Mouse (Mus musculus) ES-E14 (cell line): ENCODE results near the gene Luzp1. TPM values are rescaled to one million over a fixed set of nuclear protein-coding genes. Genes with fewer than 3 reads are reported as not detected.
A peak's percentile ranks its signal among the peaks of the same experiment; 100 is the strongest.

Experiments used
- DNase-seq: peaks from one replicate; pipeline ENCODE4 v3.0.0-alpha.2; 2013; ENCODE audit warnings: low read depth, low spot score
- H3K27ac ChIP-seq: 2 replicates; pipeline ENCODE4 v1.5.1; 2012; ENCODE audit warnings: low read depth, mild to moderate bottlenecking, low read length, moderate library complexity, mixed read lengths; ENCODE audit not compliant: poor library complexity, insufficient read depth, severe bottlenecking
- H3K36me3 ChIP-seq: 2 replicates; pipeline ENCODE4 v1.6.1; 2012; ENCODE audit warnings: mild to moderate bottlenecking, low read length, moderate library complexity, mixed read lengths; ENCODE audit not compliant: control insufficient read depth, poor library complexity, insufficient read depth, severe bottlenecking
- H3K4me1 ChIP-seq, 2 experiments: fragments of 150-350 bp in 1 of 2; sonication (generic) in 1 of 2; 2 replicates each; pipeline ENCODE4 v1.6.1; 2012; ENCODE audit warnings: low read length in 2 of 2, mild to moderate bottlenecking in 1 of 2, mixed read lengths in 1 of 2; ENCODE audit not compliant: control insufficient read depth in 2 of 2, insufficient read depth in 2 of 2, poor library complexity in 1 of 2
- H3K4me3 ChIP-seq, 2 experiments: fragments of 150-350 bp in 1 of 2; sonication (generic) in 1 of 2; 2 replicates each; pipeline ENCODE4 v1.5.1; 2012; ENCODE audit warnings: low read length in 2 of 2, low read depth in 1 of 2, mild to moderate bottlenecking in 1 of 2, mixed read lengths in 1 of 2; ENCODE audit not compliant: insufficient read depth in 1 of 2, poor library complexity in 1 of 2, severe bottlenecking in 1 of 2
- H3K9ac ChIP-seq: 2 replicates; pipeline ENCODE4 v1.6.1; 2012; ENCODE audit warnings: low read depth, mild to moderate bottlenecking, low read length, mixed read lengths; ENCODE audit not compliant: poor library complexity, insufficient read depth, severe bottlenecking
- H3K9me3 ChIP-seq: fragments of 150-350 bp; sonication (generic); 2 replicates; pipeline ENCODE4 v1.6.1; 2012; ENCODE audit warnings: low read depth, mild to moderate bottlenecking, low read length; ENCODE audit not compliant: control insufficient read depth, insufficient read depth
- CHD2 ChIP-seq: IDR thresholded peaks from 2 replicates; pipeline ENCODE4 v1.6.1; 2014; ENCODE audit warnings: mild to moderate bottlenecking, low read depth, low read length, inconsistent platforms
- HCFC1 ChIP-seq: IDR thresholded peaks from 2 replicates; pipeline ENCODE4 v1.6.1; 2012; ENCODE audit warnings: low read length, inconsistent platforms, borderline replicate concordance; ENCODE audit not compliant: insufficient read depth
- MAFK ChIP-seq: IDR thresholded peaks from 2 replicates; pipeline ENCODE4 v1.6.1; 2014; ENCODE audit warnings: mild to moderate bottlenecking, low read depth, low read length, inconsistent platforms; ENCODE audit not compliant: insufficient read depth
- ZC3H11A ChIP-seq: IDR thresholded peaks from 2 replicates; pipeline ENCODE4 v1.6.1; 2012; ENCODE audit warnings: low read depth, mild to moderate bottlenecking, inconsistent platforms, low read length, borderline replicate concordance
- ZNF384 ChIP-seq: IDR thresholded peaks from 2 replicates; pipeline ENCODE4 v1.6.1; 2012; ENCODE audit warnings: low read depth, low read length, inconsistent platforms
- in situ Hi-C, 2 experiments: fragments of 600-800 bp; cut with MboI; formaldehyde crosslinking; loops; one replicate each; pipeline ENCODE4 v1.15.1; 2025; ENCODE audit warnings: low sequenced_read_pairs in 2 of 2, inconsistent platforms in 1 of 2; ENCODE audit not compliant: unreplicated experiment in 2 of 2
- total RNA-seq: library from RNA; depleted of rRNA; stranded (reverse); fragments of 300-350 nt; gene quantifications from 2 replicates; pipeline ENCODE4 v1.2.3, GENCODE M21; 2012

The Luzp1 gene
- total RNA-seq, 1 experiment: 41.0 TPM

DNA sequence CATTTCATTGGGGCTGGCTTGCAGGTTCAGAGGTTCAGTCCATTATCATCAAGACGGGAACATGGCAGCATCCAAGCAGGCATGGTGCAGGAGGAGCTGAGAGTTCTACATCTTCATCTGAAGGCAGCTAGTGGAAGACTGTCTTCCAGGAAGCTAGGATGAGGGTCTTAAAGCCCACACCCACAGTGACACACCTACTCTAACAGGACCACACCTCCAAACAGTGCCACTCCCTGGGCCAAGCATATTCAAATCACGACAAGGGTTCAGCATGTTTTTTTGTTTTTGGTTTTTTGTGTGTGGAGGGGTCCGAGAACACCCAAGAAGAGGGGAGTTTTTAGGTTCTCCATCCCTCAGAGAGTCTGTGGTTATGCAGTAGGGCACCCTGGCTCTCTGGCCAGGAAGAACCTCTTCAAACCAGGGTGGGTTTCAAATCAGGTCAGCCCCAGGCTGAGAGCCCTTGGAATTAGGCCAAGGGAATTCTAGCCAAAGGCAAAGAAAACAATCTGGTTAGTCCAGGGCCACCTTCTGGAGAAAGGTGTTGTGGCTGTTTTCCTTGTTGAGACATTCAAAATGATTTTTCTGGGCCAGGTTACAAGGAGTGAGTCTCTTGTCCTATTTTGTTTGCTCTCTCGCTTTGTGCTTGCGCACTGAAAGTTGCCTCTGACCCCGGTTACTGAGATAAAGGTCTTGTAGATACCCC lies 12.9 kb upstream of the Luzp1 start:
- TF ChIP-seq MAFK: no peak
- TF ChIP-seq ZNF384: no peak
- no peak for TF ChIP-seq CHD2
- TF ChIP-seq ZC3H11A: no peak
- no peaks in the 10 kb centered on the region for H3K36me3 ChIP-seq
- H3K4me1 ChIP-seq: peaks cover 7 to 22% of the 10 kb centered on the region in 2 experiments
- in situ Hi-C loops: loop anchor here (10.0 kb wide), 2 partner anchors 158 to 168 kb away; partner anchors contain the start of genes Lactbl1 (in 1 of the 2) and Tex46 (in 1 of the 2)
- DNase-seq: no peak
- no peak overlapping the region; the same call in 1 of the 2 replicates for H3K27ac ChIP-seq
- H3K4me3 ChIP-seq: no peak overlapping the region
- H3K9ac ChIP-seq: no peak overlapping the region; the same call in 1 of the 2 replicates
- H3K9me3 ChIP-seq: no peaks in the 10 kb centered on the region

DNA sequence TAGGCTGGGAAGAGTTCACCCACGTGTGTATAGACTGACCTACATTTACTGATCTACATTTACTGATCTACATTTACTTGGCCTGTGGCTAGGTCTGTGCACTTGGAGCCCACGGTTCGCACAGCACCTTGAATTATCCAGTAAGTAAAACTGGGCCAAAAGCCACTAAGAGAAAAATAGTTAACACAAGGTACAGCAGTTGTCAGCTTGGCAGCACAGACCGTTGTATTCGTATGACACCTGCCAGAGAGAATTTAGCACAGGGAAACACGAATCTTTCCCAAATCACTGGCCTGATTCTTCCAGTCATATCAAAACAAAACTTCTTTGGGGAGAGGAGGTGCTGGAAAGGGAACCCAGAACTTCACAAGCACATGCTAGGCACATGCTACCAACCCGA lies 11.3 kb upstream of the Luzp1 start:
- H3K36me3 ChIP-seq: no peaks in the 10 kb centered on the region
- in situ Hi-C loops: loop anchor here (10.0 kb wide), 2 partner anchors 157 to 167 kb away; partner anchors contain the start of genes Lactbl1 (in 1 of the 2) and Tex46 (in 1 of the 2)
- DNase-seq: no peak
- H3K9ac ChIP-seq: no peak overlapping the region
- no peak overlapping the region for H3K4me3 ChIP-seq
- H3K27ac ChIP-seq: no peak overlapping the region
- peaks cover 5 to 16% of the 10 kb centered on the region in 2 experiments; a peak in 3 of 4 replicates for H3K4me1 ChIP-seq
- no peaks in the 10 kb centered on the region for H3K9me3 ChIP-seq
- TF ChIP-seq ZC3H11A (no peak), MAFK (no peak), HCFC1 (no peak), ZNF384 (no peak), CHD2 (no peak)

DNA sequence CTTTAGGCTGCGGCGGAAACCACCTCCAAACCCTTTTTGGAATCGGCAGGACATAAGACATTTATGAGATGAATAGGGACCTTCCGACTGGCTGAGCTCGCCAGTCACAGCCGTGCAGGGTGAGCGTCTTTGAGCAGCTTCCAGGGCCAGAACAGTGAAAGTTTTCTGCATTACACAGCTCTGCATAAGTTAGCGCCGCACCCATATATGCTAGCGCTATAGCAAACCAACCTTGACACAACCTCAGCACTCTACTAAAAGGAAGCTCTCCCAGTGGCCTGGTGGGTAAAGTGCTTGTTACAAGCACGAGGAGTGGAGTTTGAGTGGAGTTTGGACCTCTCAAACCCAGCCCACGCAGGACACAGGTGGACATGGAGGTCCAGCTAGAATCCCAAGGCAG lies 10.4 kb upstream of the Luzp1 start:
- Histone ChIP-seq H3K9me3 (no peaks in the 10 kb centered on the region), H3K27ac (no peak overlapping the region), H3K36me3 (no peaks in the 10 kb centered on the region), H3K4me3 (no peak overlapping the region; a peak in 1 of 4 replicates), H3K4me1 (peaks cover 9 to 17% of the 10 kb centered on the region in 2 experiments; a peak in 3 of 4 replicates), H3K9ac (no peak overlapping the region)
- in situ Hi-C loops: loop anchor here (10.0 kb wide), 2 partner anchors 156 to 166 kb away; partner anchors contain the start of genes Lactbl1 (in 1 of the 2) and Tex46 (in 1 of the 2)
- TF ChIP-seq CHD2 (no peak), MAFK (no peak), HCFC1 (no peak), ZC3H11A (no peak), ZNF384 (no peak)
- DNase-seq: no peak

DNA sequence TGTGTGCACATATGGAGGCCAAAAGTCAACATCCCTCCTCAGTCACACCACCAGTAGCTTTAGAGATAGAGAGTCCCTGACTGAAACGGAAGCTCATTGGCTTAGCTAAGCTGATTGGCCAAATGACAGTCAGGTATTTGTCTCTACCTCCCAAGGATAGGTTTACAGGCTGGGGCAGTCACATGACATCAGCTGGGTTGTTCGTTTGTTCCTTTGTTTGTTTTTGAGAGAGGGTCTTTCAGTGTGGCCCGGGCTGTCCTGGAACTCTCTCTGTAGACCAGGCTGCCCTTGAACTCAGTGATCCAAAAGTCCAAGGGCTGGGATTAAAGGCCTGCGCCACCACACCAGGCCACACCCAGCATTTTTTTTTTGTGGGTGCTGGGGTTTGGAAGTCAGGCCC lies 8.4 kb upstream of the Luzp1 start:
- TF ChIP-seq ZNF384 (peak; percentile 67), ZC3H11A (no peak), HCFC1 (no peak), CHD2 (no peak)
- Histone ChIP-seq H3K36me3 (no peaks in the 10 kb centered on the region), H3K9ac (peak overlapping the region; percentile 81; the same call in 1 of the 2 replicates), H3K4me1 (peaks cover 7 to 17% of the 10 kb centered on the region in 2 experiments; a peak in 2 of 4 replicates), H3K27ac (peak overlapping the region; percentile 92; the same call in 1 of the 2 replicates), H3K4me3 (peak overlapping the region; percentile 48 to 83; a peak in 2 of 4 replicates), H3K9me3 (no peaks in the 10 kb centered on the region)
- in situ Hi-C loops: no loop called here
- DNase-seq: peak; percentile 60
